Mouse (Mus musculus) myocyte (in vitro differentiated cells): ENCODE data around the gene Olfr806.

Experiments used
- MAX ChIP-seq: IDR thresholded peaks from one replicate; pipeline ENCODE4 v1.6.1; 2011; ENCODE audit warnings: low read depth, mild to moderate bottlenecking, control low read depth
- POLR2A ChIP-seq: IDR thresholded peaks from one replicate; pipeline ENCODE4 v1.6.1; 2011; ENCODE audit warnings: low read depth, mild to moderate bottlenecking, control low read depth, moderate library complexity; ENCODE audit not compliant: insufficient read length
- USF1 ChIP-seq: IDR thresholded peaks from one replicate; pipeline ENCODE4 v1.6.1; 2011; ENCODE audit warnings: low read depth, mild to moderate bottlenecking, control low read depth, moderate library complexity

DNA sequence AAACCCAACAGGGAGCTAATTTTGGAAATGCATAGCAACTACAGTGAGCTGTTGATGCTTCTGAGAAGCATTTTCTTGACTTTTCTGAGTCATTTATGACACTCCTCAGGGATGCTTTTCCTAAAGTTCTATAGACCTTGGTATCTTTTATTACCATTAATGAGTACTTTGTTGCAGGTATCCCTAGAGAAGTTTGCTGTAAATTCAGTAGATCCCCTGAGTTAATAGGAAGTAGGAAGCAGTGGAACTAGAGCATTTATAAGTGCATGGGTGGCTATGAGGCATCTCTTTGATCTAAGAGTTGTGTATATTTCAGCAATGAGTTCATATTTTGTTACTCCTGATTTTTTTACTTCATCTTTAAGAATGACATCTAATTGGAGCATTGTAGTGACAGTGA is 38.8 kb downstream of the Olfr806 start, which contains the start of gene Olfr804:
- TF ChIP-seq POLR2A: no peak
- TF ChIP-seq MAX: no peak
- TF ChIP-seq USF1: no peak
